Mouse (Mus musculus) bone marrow macrophage, adult 2 months (primary cell): ENCODE measurements around the gene Cuedc1.

Experiments used
- CTCF ChIP-seq: IDR thresholded peaks from 2 replicates; pipeline ENCODE4 v1.5.1; 2012; ENCODE audit warnings: low read depth, mild to moderate bottlenecking, low read length, moderate library complexity
- POLR2A ChIP-seq: IDR thresholded peaks from 2 replicates; pipeline ENCODE4 v1.6.1; 2012; ENCODE audit warnings: mild to moderate bottlenecking, low read depth, low read length, borderline replicate concordance

DNA sequence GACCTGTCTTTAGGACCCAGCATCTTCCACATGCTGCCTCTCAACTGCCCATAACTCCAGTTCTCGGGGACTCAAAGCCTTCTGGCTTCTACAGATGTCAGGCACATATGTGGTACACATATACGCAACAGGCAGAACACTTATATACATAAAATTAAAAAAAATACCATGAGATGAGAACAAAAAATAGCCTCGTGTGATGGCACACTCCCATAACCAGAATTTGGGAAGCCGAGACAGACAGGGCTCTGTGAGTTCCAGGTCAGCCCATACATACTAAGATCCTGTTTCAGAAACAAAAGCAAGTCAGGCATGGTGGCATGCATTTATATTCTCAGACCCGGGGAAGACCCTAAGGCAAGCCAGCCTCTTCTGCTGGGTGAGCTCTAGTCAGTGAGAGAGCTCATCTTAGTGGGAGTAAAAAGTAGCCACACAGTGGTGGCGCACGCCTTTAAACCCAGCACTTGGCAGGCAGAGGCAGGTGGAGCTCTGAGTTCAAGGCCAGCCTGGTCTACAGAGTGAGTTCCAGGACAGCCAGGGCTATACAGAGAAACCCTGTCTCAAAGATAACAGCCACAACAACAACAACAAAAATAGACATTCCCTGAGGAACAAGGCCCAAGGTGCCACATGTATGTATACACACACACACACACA is 14.9 kb downstream of the Cuedc1 start:
- TF ChIP-seq CTCF (no peak), POLR2A (no peak)
